Mouse (Mus musculus) thymus, postnatal 25 days (tissue): ENCODE results near the gene Tas2r118.

Source experiments
- DNase-seq: peaks from one replicate; pipeline ENCODE4 v3.0.0; 2022

Tas2r118 gene

GRCm38 (mm10) chr6:23969960-23970359 is at the start of gene Tas2r118:
Gene Tas2r118, minus strand, starts transcription at chr6:23970060.
- DNase-seq: no peak

GRCm38 (mm10) chr6:24018320-24018719 is 48.5 kb upstream of the Tas2r118 start:
- no peak for DNase-seq

GRCm38 (mm10) chr6:23993276-23993675 is 23.4 kb upstream of the Tas2r118 start:
- no peak for DNase-seq

- no peak for DNase-seq
Measured at GRCm38 (mm10) chr6:23990687-23991387, 21.0 kb upstream of the Tas2r118 start.

- DNase-seq: no peak
Measured at GRCm38 (mm10) chr6:23986293-23986692, 16.4 kb upstream of the Tas2r118 start.

- no peak for DNase-seq
Measured at GRCm38 (mm10) chr6:23966980-23967379, 2.9 kb downstream of the Tas2r118 start.

GRCm38 (mm10) chr6:23965925-23966324 is 3.9 kb downstream of the Tas2r118 start:
- DNase-seq: no peak

GRCm38 (mm10) chr6:23963741-23964140 is 6.1 kb downstream of the Tas2r118 start:
- DNase-seq: no peak

- no peak for DNase-seq
Measured at GRCm38 (mm10) chr6:23940776-23941175, 29.1 kb downstream of the Tas2r118 start.

GRCm38 (mm10) chr6:23938575-23939488 is 31.0 kb downstream of the Tas2r118 start:
- DNase-seq: no peak

GRCm38 (mm10) chr6:23936414-23936813 is 33.4 kb downstream of the Tas2r118 start:
- DNase-seq: no peak

- DNase-seq: no peak
Measured at GRCm38 (mm10) chr6:23923806-23924205, 46.1 kb downstream of the Tas2r118 start.
